Mouse (Mus musculus): Measurements from ENCODE around the gene Olfr74. TPM values are rescaled to one million over a fixed set of nuclear protein-coding genes. Genes with fewer than 3 reads are reported as not detected.
"Not testable (repeated sequence)": the region's sequence is repeated elsewhere in the genome, so short reads cannot be mapped to it uniquely, and the experiment has no call there.

Olfr74 gene
- not detected in 2 replicates for polyA plus RNA-seq (2014; fragmentation: Nextera tagmentation; extraction: Ambion mirVana)

GRCm38 (mm10) chr2:87974563-87974962 lies at the start of gene Olfr74:
Gene Olfr74 (minus strand): TSS chr2:87974663.
- WGBS = 70% methylated on average over 3 of the region's 3 CpGs
- Histone ChIP-seq H3K27me3 (replicated peaks; ENCODE audit: control insufficient read depth, insufficient read depth, low read length) (no peaks in the 10 kb centered on the region), H3K36me3 (ENCODE audit: control insufficient read depth, insufficient read depth, low read length) (no peaks in the 10 kb centered on the region), H3K27ac (replicated peaks; ENCODE audit: low read depth, low read length) (no peak within 1 kb of the TSS), H3K4me1 (ENCODE audit: control insufficient read depth, insufficient read depth, low read length) (no peaks in the 10 kb centered on the region), H3K9ac (ENCODE audit: low read depth, low read length) (no peak within 1 kb of the TSS), H3K4me2 (ENCODE audit: low read depth, low read length) (no peak within 1 kb of the TSS), H3K9me3 (ENCODE audit: control insufficient read depth, low read length) (no peaks in the 10 kb centered on the region), H3K4me3 (ENCODE audit: low read depth, low read length) (no peak within 1 kb of the TSS)
- ATAC-seq (ENCODE audit: low read depth) (no peak), DNase-seq (ENCODE audit: low spot score) (no peak)

- not testable (repeated sequence) for H3K4me3 ChIP-seq (ENCODE audit: low read depth, low read length); H3K9me3 ChIP-seq (ENCODE audit: control insufficient read depth, low read length); H3K36me3 ChIP-seq (ENCODE audit: control insufficient read depth, insufficient read depth, low read length); H3K4me1 ChIP-seq (ENCODE audit: control insufficient read depth, insufficient read depth, low read length); H3K27me3 ChIP-seq (replicated peaks; ENCODE audit: control insufficient read depth, insufficient read depth, low read length); ATAC-seq (ENCODE audit: low read depth); H3K9ac ChIP-seq (ENCODE audit: low read depth, low read length); H3K27ac ChIP-seq (replicated peaks; ENCODE audit: low read depth, low read length); DNase-seq (ENCODE audit: low spot score); H3K4me2 ChIP-seq (ENCODE audit: low read depth, low read length)
- WGBS = 73% methylated on average over 1 of the region's 1 CpGs
Measured at GRCm38 (mm10) chr2:88022474-88022873, 48.0 kb upstream of the Olfr74 start, which contains the start of gene Olfr1161. Gene Olfr1161 (plus strand): TSS chr2:88022774.

DNA sequence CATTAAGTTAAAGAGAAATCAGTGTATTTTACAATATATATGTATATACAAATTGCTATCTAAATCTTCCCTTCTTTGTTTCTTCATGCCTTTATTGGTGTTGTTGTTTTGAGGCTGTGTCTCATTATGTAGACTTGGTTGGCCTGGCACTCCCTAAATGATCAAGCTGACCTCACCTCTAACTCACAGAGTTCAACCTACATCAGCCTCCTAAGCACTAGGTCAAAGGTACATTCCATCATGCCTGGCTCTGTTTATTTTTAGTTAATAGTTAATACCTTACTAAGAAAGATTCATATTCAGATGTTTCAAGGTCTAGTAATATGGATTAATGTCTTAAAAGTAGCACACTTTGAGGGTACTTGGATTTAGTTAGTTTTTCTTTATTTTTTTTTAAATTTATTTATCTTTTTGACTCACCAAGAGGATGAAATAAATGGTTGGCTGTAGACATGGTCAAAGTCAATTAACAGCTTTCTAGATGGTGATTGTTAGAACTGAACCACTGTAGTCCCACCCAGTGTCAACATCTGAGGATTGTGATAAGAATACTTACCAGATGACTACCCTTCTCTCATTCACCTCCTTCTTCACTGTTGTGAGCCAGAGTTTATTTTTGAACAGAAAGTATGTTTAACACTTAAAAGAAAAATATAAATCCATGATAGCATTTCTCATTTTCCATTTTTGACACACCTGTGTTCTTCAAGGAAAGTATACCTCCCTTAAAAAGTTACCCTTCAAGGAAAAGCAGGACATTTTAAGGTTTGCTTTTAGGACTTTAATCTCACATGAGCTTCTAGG lies 33.3 kb upstream of the Olfr74 start, which contains the start of gene Olfr1160:
Gene Olfr1160, minus strand, starts transcription at position 754 of the 804 bp plus-strand sequence.
- DNase-seq (ENCODE audit: low spot score) = no peak
- ATAC-seq (ENCODE audit: low read depth) = no peak
- no peaks in the 10 kb centered on the region for H3K27me3 ChIP-seq (replicated peaks; ENCODE audit: control insufficient read depth, insufficient read depth, low read length)
- no peaks in the 10 kb centered on the region for H3K9me3 ChIP-seq (ENCODE audit: control insufficient read depth, low read length)
- no peaks in the 10 kb centered on the region for H3K4me1 ChIP-seq (ENCODE audit: control insufficient read depth, insufficient read depth, low read length)
- H3K4me3 ChIP-seq (ENCODE audit: low read depth, low read length) = no peak within 1 kb of the TSS
- H3K9ac ChIP-seq (ENCODE audit: low read depth, low read length) = no peak within 1 kb of the TSS
- H3K36me3 ChIP-seq (ENCODE audit: control insufficient read depth, insufficient read depth, low read length) = no peaks in the 10 kb centered on the region
- no peak within 1 kb of the TSS for H3K27ac ChIP-seq (replicated peaks; ENCODE audit: low read depth, low read length)
- H3K4me2 ChIP-seq (ENCODE audit: low read depth, low read length) = no peak within 1 kb of the TSS

- DNase-seq (ENCODE audit: low spot score) = no peak
- H3K4me3 ChIP-seq (ENCODE audit: low read depth, low read length) = no peak within 1 kb of the TSS
- H3K4me1 ChIP-seq (ENCODE audit: control insufficient read depth, insufficient read depth, low read length) = no peaks in the 10 kb centered on the region
- H3K27me3 ChIP-seq (replicated peaks; ENCODE audit: control insufficient read depth, insufficient read depth, low read length) = no peaks in the 10 kb centered on the region
- no peak within 1 kb of the TSS for H3K27ac ChIP-seq (replicated peaks; ENCODE audit: low read depth, low read length)
- no peak within 1 kb of the TSS for H3K9ac ChIP-seq (ENCODE audit: low read depth, low read length)
- ATAC-seq (ENCODE audit: low read depth) = no peak
- no peak within 1 kb of the TSS for H3K4me2 ChIP-seq (ENCODE audit: low read depth, low read length)
- H3K9me3 ChIP-seq (ENCODE audit: control insufficient read depth, low read length) = no peaks in the 10 kb centered on the region
- H3K36me3 ChIP-seq (ENCODE audit: control insufficient read depth, insufficient read depth, low read length) = no peaks in the 10 kb centered on the region
Measured at GRCm38 (mm10) chr2:87989813-87990212, 15.3 kb upstream of the Olfr74 start, which contains the start of gene Olfr1158. Gene Olfr1158 (plus strand): TSS chr2:87990113.

DNA sequence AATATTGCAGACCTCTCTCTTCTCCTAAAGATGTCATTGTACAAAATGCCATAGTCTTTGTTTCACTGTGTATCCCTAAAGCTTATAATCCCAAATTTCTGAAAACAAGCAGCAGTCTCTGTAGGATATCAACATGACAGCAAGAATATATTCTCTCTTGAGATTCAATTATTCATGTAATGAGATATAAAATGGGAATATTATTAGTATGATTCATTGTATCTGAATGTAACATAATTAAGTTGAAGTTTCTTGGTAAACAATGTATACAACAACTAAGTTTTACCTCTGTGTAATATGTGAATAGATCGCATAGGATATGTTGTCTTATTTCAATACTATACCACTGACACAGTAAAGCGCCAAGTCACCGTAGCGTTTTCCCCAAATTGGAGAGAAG lies 6.3 kb downstream of the Olfr74 start, which contains the start of gene Olfr1157:
Gene Olfr1157, minus strand, starts transcription at position 101 of the 400 bp plus-strand sequence.
- no peak within 1 kb of the TSS for H3K9ac ChIP-seq (ENCODE audit: low read depth, low read length)
- no peaks in the 10 kb centered on the region for H3K4me1 ChIP-seq (ENCODE audit: control insufficient read depth, insufficient read depth, low read length)
- no peaks in the 10 kb centered on the region for H3K9me3 ChIP-seq (ENCODE audit: control insufficient read depth, low read length)
- H3K27me3 ChIP-seq (replicated peaks; ENCODE audit: control insufficient read depth, insufficient read depth, low read length) = no peaks in the 10 kb centered on the region
- H3K27ac ChIP-seq (replicated peaks; ENCODE audit: low read depth, low read length) = no peak within 1 kb of the TSS
- H3K4me3 ChIP-seq (ENCODE audit: low read depth, low read length) = no peak within 1 kb of the TSS
- ATAC-seq (ENCODE audit: low read depth) (no peak), DNase-seq (ENCODE audit: low spot score) (no peak)
- WGBS = 94% methylated on average over 4 of the region's 4 CpGs
- no peaks in the 10 kb centered on the region for H3K36me3 ChIP-seq (ENCODE audit: control insufficient read depth, insufficient read depth, low read length)
- H3K4me2 ChIP-seq (ENCODE audit: low read depth, low read length) = no peak within 1 kb of the TSS

DNA sequence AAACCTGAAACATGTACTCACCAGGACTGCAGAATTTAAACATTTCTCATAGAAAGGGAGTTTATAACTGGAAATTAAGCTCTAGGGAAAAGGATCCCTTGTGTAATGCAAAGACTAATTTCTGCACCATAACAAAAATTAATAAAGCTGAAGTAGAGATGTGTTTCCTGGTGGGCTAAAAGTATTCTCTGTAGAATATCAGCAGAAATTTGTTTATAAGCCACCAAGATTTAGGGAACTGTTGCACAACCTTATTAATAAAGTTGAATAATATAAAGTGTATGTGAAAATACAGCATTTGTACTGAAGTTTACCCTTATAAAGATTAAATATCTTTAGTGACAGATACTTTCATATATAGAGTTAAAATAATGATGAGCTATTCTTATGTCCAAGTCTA lies 21.5 kb downstream of the Olfr74 start, which contains the start of gene Olfr1156:
Gene Olfr1156, minus strand, starts transcription at position 101 of the 400 bp plus-strand sequence.
- no peaks in the 10 kb centered on the region for H3K27me3 ChIP-seq (replicated peaks; ENCODE audit: control insufficient read depth, insufficient read depth, low read length)
- no peaks in the 10 kb centered on the region for H3K4me1 ChIP-seq (ENCODE audit: control insufficient read depth, insufficient read depth, low read length)
- DNase-seq (ENCODE audit: low spot score) (no peak), ATAC-seq (ENCODE audit: low read depth) (no peak)
- no peaks in the 10 kb centered on the region for H3K36me3 ChIP-seq (ENCODE audit: control insufficient read depth, insufficient read depth, low read length)
- no peak within 1 kb of the TSS for H3K27ac ChIP-seq (replicated peaks; ENCODE audit: low read depth, low read length)
- no peak within 1 kb of the TSS for H3K9ac ChIP-seq (ENCODE audit: low read depth, low read length)
- H3K4me3 ChIP-seq (ENCODE audit: low read depth, low read length) = no peak within 1 kb of the TSS
- H3K9me3 ChIP-seq (ENCODE audit: control insufficient read depth, low read length) = no peaks in the 10 kb centered on the region
- no peak within 1 kb of the TSS for H3K4me2 ChIP-seq (ENCODE audit: low read depth, low read length)

DNA sequence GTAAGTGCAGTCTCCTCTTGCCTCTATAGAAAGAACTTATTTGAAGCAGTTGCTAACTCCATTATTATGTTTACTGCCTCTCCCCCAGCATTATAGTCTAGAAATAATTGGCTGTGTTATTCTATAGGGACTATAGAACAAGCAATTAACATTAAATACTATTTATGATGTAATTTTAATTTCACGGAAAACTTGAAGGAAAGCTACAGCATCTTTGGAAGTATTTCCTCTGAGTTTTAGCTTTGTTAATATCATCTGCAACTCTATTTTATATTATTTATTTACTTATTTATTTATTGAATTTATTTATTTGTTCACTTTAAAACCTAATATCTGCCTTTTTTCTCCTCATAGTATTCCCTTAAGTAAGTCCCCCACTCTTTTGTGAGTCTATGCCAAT lies 29.4 kb downstream of the Olfr74 start, which contains the start of gene Olfr1155:
Gene Olfr1155, minus strand, starts transcription at position 101 of the 400 bp plus-strand sequence.
- no peaks in the 10 kb centered on the region for H3K27me3 ChIP-seq (replicated peaks; ENCODE audit: control insufficient read depth, insufficient read depth, low read length)
- H3K27ac ChIP-seq (replicated peaks; ENCODE audit: low read depth, low read length) = no peak within 1 kb of the TSS
- ATAC-seq (ENCODE audit: low read depth) (no peak), DNase-seq (ENCODE audit: low spot score) (no peak)
- H3K9me3 ChIP-seq (ENCODE audit: control insufficient read depth, low read length) = no peaks in the 10 kb centered on the region
- 98% methylated on average over 1 of the region's 1 CpGs for WGBS
- no peak within 1 kb of the TSS for H3K9ac ChIP-seq (ENCODE audit: low read depth, low read length)
- no peak within 1 kb of the TSS for H3K4me3 ChIP-seq (ENCODE audit: low read depth, low read length)
- H3K36me3 ChIP-seq (ENCODE audit: control insufficient read depth, insufficient read depth, low read length) = no peaks in the 10 kb centered on the region
- H3K4me1 ChIP-seq (ENCODE audit: control insufficient read depth, insufficient read depth, low read length) = no peaks in the 10 kb centered on the region
- no peak within 1 kb of the TSS for H3K4me2 ChIP-seq (ENCODE audit: low read depth, low read length)
